Mouse (Mus musculus) small intestine, adult 10 weeks (tissue): ENCODE data around the gene C130026I21Rik. TPM values are rescaled to one million over a fixed set of nuclear protein-coding genes. Genes with fewer than 3 reads are reported as not detected.

Experiments
- polyA plus RNA-seq: library from polyadenylated mRNA; stranded (reverse); fragments of 350-450 nt; fragmentation: Illumina TruSeq; extraction: RNeasy Lipid Tissue Mini Kit (QIAGEN cat#74804); gene quantifications from one replicate; pipeline ENCODE4 v1.2.3, GENCODE M21; 2014; ENCODE audit warnings: low replicate concordance

The C130026I21Rik gene
- polyA plus RNA-seq, result 13.8 TPM

GRCm38 (mm10) chr1:85270466-85270865, at the start of gene C130026I21Rik:
Gene C130026I21Rik (minus strand): TSS chr1:85270566.

DNA sequence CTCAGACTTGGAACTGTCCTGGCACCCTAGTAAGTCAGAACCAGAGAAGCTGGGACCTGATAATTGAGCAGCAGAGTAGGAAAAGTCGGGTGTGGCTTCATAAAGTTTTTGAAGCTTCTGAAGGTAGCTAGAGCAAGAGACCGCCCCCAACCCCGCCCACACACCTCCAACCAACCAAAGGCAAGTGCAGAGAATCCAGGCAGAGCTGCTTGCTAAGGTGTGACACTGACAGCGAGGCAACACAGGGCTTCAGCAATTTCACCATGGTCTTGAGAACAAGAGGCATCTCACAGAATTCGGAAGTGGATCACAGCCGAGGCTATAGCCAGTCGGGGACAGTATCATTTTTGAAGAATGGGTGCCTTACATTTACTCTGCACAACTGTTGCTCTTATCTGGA, 160.6 kb downstream of the C130026I21Rik start, which contains the start of gene A530032D15Rik:
Gene A530032D15Rik, minus strand, starts transcription at position 101 of the 400 bp plus-strand sequence.

DNA sequence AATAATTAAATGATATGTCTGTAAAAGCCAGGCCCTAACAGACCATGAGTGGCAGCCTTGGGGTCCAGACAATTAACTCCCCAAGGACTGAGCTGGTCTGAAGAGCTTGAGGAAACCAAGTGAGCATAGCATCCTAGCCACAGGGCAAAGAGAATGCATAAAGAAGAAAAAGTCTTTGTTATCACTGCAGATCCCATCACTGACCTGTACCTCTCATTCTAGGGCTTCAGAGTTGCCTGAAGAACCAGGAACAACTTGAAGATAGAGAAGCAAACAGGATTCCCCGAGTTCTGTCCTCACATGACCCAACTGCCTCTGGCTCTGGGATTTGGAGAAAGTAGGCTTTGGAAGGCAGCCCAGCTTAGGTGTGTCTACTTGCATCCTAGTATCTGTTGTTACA, 170.5 kb downstream of the C130026I21Rik start, which contains the start of gene Gm10553:
Gene Gm10553, plus strand, starts transcription at position 301 of the 400 bp plus-strand sequence.

Other genes with a start within 250 kb of the C130026I21Rik start
- not detected for gene Gm10553, start 170.4 kb downstream of the C130026I21Rik start, polyA plus RNA-seq
- gene A530032D15Rik, start 160.7 kb downstream of the C130026I21Rik start, polyA plus RNA-seq, result not detected